Mouse (Mus musculus) stomach, embryonic 15.5 days (tissue): ENCODE measurements around the gene Btg4. TPM values are rescaled to one million over a fixed set of nuclear protein-coding genes. Genes with fewer than 3 reads are reported as not detected.

Source experiments
- ATAC-seq: fragments of 200-750 bp; cut with Nextera tagmentation; 2 replicates; pipeline ENCODE4 v1.8.0; 2017; ENCODE audit warnings: low read depth, moderate number of reproducible peaks, moderate TSS enrichment; ENCODE audit not compliant: insufficient read depth, low FRiP score
- H3K27ac ChIP-seq: fragments of 300-500 bp; sonication (generic); 2 replicates; pipeline ENCODE4 v1.5.1; 2015; ENCODE audit warnings: mild to moderate bottlenecking, inconsistent platforms
- H3K27me3 ChIP-seq: fragments of 300-500 bp; sonication (generic); replicated peaks from 2 replicates; pipeline ENCODE4 v1.6.1; 2015; ENCODE audit warnings: inconsistent platforms
- H3K36me3 ChIP-seq: fragments of 300-500 bp; sonication (generic); 2 replicates; pipeline ENCODE4 v1.6.1; 2015; ENCODE audit warnings: inconsistent platforms
- H3K4me1 ChIP-seq: fragments of 300-500 bp; sonication (generic); 2 replicates; pipeline ENCODE4 v1.6.1; 2015; ENCODE audit warnings: inconsistent platforms
- H3K4me2 ChIP-seq: fragments of 300-500 bp; sonication (generic); 2 replicates; pipeline ENCODE4 v1.6.1; 2015; ENCODE audit warnings: mild to moderate bottlenecking, inconsistent platforms
- H3K4me3 ChIP-seq: fragments of 300-500 bp; sonication (generic); replicated peaks from 2 replicates; pipeline ENCODE4 v1.5.1; 2015; ENCODE audit warnings: inconsistent platforms
- H3K9ac ChIP-seq: fragments of 300-500 bp; sonication (generic); 2 replicates; pipeline ENCODE4 v1.6.1; 2015; ENCODE audit warnings: inconsistent platforms
- H3K9me3 ChIP-seq: fragments of 300-500 bp; sonication (generic); 2 replicates; pipeline ENCODE4 v1.6.1; 2016; ENCODE audit warnings: inconsistent platforms
- WGBS: fragments of 180-500 bp; shearing (Covaris S2); methylation state at CpG from one replicate; pipeline ENCODE4 v1.1.7; 2015; 5-methylcytosine and 5-hydroxymethylcytosine counted together
- polyA plus RNA-seq: library from polyadenylated mRNA; unstranded; fragments of >200 nt; fragmentation: Nextera tagmentation; extraction: Ambion mirVana; gene quantifications from 2 replicates; pipeline ENCODE4 v1.2.1, GENCODE M21; 2015

Btg4 gene
- polyA plus RNA-seq: not detected in 2 replicates

DNA sequence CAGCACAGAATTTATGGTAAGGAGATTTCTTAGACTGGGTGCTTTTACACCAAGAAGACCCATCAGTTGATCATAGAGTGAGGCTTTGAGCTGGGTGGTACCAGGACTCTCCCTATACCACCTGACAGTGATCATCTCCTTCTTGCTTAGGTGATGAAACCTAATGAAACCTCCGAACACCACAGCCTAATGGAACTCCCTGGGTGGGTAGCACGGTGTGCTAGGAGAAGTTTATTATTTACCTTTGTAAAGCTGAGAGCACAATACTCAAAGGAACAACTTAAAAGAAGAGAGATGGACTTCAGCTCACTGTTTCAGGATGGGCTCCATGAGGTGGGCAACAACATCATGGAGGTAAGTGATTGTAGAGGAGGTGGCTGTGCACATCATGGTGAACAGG, at the start of gene Btg4:
TSS of gene Btg4 (plus strand) at position 301 of the 400 bp plus-strand sequence.
- H3K4me3 ChIP-seq: no peak within 1 kb of the TSS
- WGBS: 80% methylated on average over 2 of the region's 2 CpGs
- no peak within 1 kb of the TSS for H3K9ac ChIP-seq
- H3K4me2 ChIP-seq: no peak within 1 kb of the TSS
- H3K27ac ChIP-seq: no peak within 1 kb of the TSS
- no peaks in the 10 kb centered on the region for H3K9me3 ChIP-seq
- no peaks in the 10 kb centered on the region for H3K27me3 ChIP-seq
- no peak for ATAC-seq
- no peaks in the 10 kb centered on the region for H3K36me3 ChIP-seq
- no peaks in the 10 kb centered on the region for H3K4me1 ChIP-seq

GRCm38 (mm10) chr9:51013644-51014043, 47.1 kb upstream of the Btg4 start:
- no peaks in the 10 kb centered on the region for H3K4me1 ChIP-seq
- H3K9me3 ChIP-seq: no peaks in the 10 kb centered on the region
- no peak overlapping the region for H3K4me2 ChIP-seq
- ATAC-seq: no peak
- H3K36me3 ChIP-seq: no peaks in the 10 kb centered on the region
- H3K27me3 ChIP-seq: no peaks in the 10 kb centered on the region
- no peak overlapping the region for H3K9ac ChIP-seq
- H3K27ac ChIP-seq: no peak overlapping the region
- H3K4me3 ChIP-seq: no peak overlapping the region
- WGBS: 89% methylated on average over 1 of the region's 1 CpGs

DNA sequence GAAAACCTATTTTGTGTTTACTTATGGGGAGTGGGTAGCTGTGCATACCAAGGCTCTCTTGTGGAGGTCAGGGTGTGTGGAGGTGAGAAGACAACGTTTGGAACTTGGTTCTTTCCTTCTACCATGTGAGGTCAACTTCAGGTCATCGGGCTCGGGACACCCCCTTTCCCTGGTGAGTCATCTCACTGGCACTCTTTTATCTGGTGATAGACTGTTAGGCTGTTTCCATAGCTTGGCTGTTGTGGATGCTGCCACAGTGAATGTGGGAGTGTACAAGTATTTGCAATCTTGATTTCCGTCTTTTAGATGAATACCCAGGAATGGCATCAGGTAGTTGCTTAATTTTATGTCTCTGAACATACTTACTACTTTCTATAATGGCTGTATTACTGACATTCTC, 45.0 kb upstream of the Btg4 start:
- H3K4me2 ChIP-seq: no peak overlapping the region
- no peaks in the 10 kb centered on the region for H3K36me3 ChIP-seq
- H3K9ac ChIP-seq: no peak overlapping the region
- H3K27me3 ChIP-seq: no peaks in the 10 kb centered on the region
- no peaks in the 10 kb centered on the region for H3K9me3 ChIP-seq
- H3K4me1 ChIP-seq: no peaks in the 10 kb centered on the region
- WGBS: 35% methylated on average over 4 of the region's 4 CpGs
- no peak overlapping the region for H3K27ac ChIP-seq
- no peak overlapping the region for H3K4me3 ChIP-seq
- no peak for ATAC-seq

GRCm38 (mm10) chr9:51019670-51020069, 41.0 kb upstream of the Btg4 start:
- WGBS: 73% methylated on average over 7 of the region's 7 CpGs
- Histone ChIP-seq H3K27me3 (no peaks in the 10 kb centered on the region), H3K4me2 (no peak overlapping the region), H3K9ac (no peak overlapping the region), H3K4me1 (no peaks in the 10 kb centered on the region), H3K4me3 (no peak overlapping the region), H3K9me3 (no peaks in the 10 kb centered on the region), H3K36me3 (no peaks in the 10 kb centered on the region), H3K27ac (no peak overlapping the region)
- no peak for ATAC-seq

DNA sequence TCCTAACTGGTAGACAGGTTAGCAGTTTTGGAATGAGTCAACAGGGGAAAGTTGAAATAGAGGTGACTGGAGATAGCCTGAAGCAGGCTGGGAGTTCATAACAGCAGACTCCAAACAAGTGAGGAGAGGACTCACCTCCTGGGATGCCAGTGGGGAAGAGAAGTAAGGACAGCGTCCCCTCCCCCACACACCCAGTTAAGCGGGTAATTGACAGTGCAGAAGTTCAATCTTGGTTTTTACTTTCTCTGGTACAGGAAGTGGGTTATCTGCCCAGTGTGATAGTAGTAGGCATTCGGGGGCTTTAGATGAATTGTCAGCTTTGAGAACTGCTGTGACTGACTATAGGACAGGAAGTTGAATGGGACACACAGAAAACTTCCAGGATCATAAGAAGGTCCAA, 40.4 kb upstream of the Btg4 start:
- Histone ChIP-seq H3K4me1 (no peaks in the 10 kb centered on the region), H3K36me3 (no peaks in the 10 kb centered on the region), H3K27ac (no peak overlapping the region), H3K27me3 (no peaks in the 10 kb centered on the region), H3K4me2 (no peak overlapping the region), H3K9me3 (no peaks in the 10 kb centered on the region), H3K4me3 (no peak overlapping the region), H3K9ac (no peak overlapping the region)
- WGBS: 54% methylated on average over 3 of the region's 3 CpGs
- no peak for ATAC-seq

- WGBS: 84% methylated on average over 4 of the region's 4 CpGs
- Histone ChIP-seq H3K27ac (no peak overlapping the region), H3K36me3 (no peaks in the 10 kb centered on the region), H3K4me3 (no peak overlapping the region), H3K4me1 (no peaks in the 10 kb centered on the region), H3K4me2 (no peak overlapping the region), H3K9ac (no peak overlapping the region), H3K27me3 (no peaks in the 10 kb centered on the region), H3K9me3 (no peaks in the 10 kb centered on the region)
- ATAC-seq: no peak
These were observed 39.4 kb upstream of the Btg4 start for GRCm38 (mm10) chr9:51021123-51021795.

- 77% methylated on average over 1 of the region's 1 CpGs for WGBS
These were observed 33.7 kb upstream of the Btg4 start for GRCm38 (mm10) chr9:51026952-51027351.

DNA sequence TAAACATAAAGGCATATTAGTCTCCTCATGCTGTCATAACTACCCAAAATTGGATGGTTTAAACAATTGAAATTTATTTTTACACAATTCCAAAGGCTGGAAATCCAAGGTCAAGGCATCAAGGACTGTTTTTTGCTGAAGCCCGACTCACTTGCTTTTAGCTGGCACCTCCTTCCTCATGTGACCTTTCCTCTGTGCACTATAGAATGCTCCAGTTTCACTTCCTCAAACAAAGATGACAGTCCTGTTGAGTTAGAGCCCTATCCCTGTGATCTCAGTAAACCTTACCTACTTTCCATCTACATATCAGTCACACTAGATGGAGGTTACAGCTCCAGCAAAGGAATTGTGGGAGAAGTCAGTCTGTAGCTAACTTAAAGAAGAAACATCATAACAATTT, 30.6 kb upstream of the Btg4 start:
- Histone ChIP-seq H3K9ac (no peak overlapping the region), H3K4me1 (no peaks in the 10 kb centered on the region), H3K36me3 (no peaks in the 10 kb centered on the region), H3K27ac (no peak overlapping the region), H3K27me3 (no peaks in the 10 kb centered on the region), H3K9me3 (no peaks in the 10 kb centered on the region), H3K4me3 (no peak overlapping the region), H3K4me2 (no peak overlapping the region)
- no peak for ATAC-seq
- WGBS: 17% methylated on average over 1 of the region's 1 CpGs

More at GRCm38 (mm10) chr9:51026952-51027351, 33.7 kb upstream of the Btg4 start:
- Histone ChIP-seq H3K4me1 (no peaks in the 10 kb centered on the region), H3K4me2 (no peak overlapping the region), H3K9me3 (no peaks in the 10 kb centered on the region), H3K9ac (no peak overlapping the region), H3K4me3 (no peak overlapping the region), H3K27me3 (no peaks in the 10 kb centered on the region), H3K27ac (no peak overlapping the region), H3K36me3 (no peaks in the 10 kb centered on the region)
- ATAC-seq: no peak

DNA sequence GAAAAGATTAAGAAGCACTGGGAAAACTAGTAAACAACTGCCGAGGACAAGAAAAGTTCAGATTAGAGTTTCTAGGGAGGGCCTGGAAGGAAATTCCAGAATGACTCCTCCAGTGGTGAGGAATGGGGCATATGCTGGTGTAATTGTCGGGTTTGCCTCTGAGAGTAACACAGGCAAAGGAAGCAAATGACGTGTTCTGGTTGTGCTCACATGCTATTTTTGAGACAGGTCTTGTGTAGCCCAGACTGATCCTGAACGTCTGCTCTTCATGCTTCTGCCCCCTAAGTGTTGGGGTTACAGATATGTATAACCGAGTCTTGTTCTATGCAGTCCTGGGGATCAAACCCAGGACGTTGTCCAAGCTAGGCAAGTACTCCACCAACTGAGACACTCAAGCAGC, 29.1 kb upstream of the Btg4 start:
- H3K4me3 ChIP-seq: no peak overlapping the region
- H3K9ac ChIP-seq: no peak overlapping the region
- no peaks in the 10 kb centered on the region for H3K27me3 ChIP-seq
- H3K27ac ChIP-seq: no peak overlapping the region
- no peaks in the 10 kb centered on the region for H3K9me3 ChIP-seq
- no peak overlapping the region for H3K4me2 ChIP-seq
- 48% methylated on average over 6 of the region's 6 CpGs for WGBS
- H3K4me1 ChIP-seq: no peaks in the 10 kb centered on the region
- no peaks in the 10 kb centered on the region for H3K36me3 ChIP-seq
- no peak for ATAC-seq

- no peaks in the 10 kb centered on the region for H3K4me1 ChIP-seq
- no peaks in the 10 kb centered on the region for H3K27me3 ChIP-seq
- no peaks in the 10 kb centered on the region for H3K9me3 ChIP-seq
- H3K27ac ChIP-seq: no peak overlapping the region
- H3K9ac ChIP-seq: no peak overlapping the region
- ATAC-seq: no peak
- WGBS: 67% methylated on average over 8 of the region's 8 CpGs
- no peak overlapping the region for H3K4me3 ChIP-seq
- no peaks in the 10 kb centered on the region for H3K36me3 ChIP-seq
- no peak overlapping the region for H3K4me2 ChIP-seq
These were observed 28.4 kb upstream of the Btg4 start for GRCm38 (mm10) chr9:51032291-51032690.

- WGBS: 67% methylated on average over 3 of the region's 3 CpGs
- ATAC-seq: no peak
- H3K36me3 ChIP-seq: no peaks in the 10 kb centered on the region
- no peaks in the 10 kb centered on the region for H3K27me3 ChIP-seq
- no peak overlapping the region for H3K9ac ChIP-seq
- no peak overlapping the region for H3K4me3 ChIP-seq
- no peaks in the 10 kb centered on the region for H3K9me3 ChIP-seq
- H3K4me1 ChIP-seq: no peaks in the 10 kb centered on the region
- no peak overlapping the region for H3K27ac ChIP-seq
- H3K4me2 ChIP-seq: no peak overlapping the region
These were observed 27.7 kb upstream of the Btg4 start for GRCm38 (mm10) chr9:51032785-51033529.

DNA sequence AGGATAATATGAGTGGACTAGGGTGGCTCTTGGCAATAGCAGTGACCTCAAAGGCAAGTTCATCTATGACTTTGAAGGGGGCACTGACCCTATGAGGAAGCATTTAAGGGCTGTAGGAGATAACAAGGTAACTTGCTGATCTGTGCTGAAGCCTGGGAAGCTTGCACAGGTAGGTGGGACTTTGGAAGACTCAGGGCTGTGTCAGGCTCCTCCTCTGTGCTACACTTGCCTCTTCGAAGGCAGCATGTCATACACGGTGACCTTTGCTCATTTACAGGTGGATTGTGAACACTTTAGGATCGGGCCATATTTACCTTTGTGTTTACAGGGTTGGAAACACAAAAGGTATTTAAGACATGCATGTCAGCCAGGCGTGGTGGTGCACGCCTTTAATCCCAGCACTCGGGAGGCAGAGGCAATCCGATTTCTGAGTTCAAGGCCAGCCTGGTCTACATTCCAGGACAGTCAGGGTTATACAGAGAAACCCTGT, 19.2 kb upstream of the Btg4 start:
- Histone ChIP-seq H3K4me2 (no peak overlapping the region), H3K27ac (no peak overlapping the region), H3K9me3 (no peaks in the 10 kb centered on the region), H3K4me3 (no peak overlapping the region), H3K9ac (no peak overlapping the region), H3K36me3 (no peaks in the 10 kb centered on the region), H3K27me3 (no peaks in the 10 kb centered on the region), H3K4me1 (no peaks in the 10 kb centered on the region)
- no peak for ATAC-seq
- 84% methylated on average over 7 of the region's 7 CpGs for WGBS
